Mouse (Mus musculus): Measurements from ENCODE around the gene Repin1.

- TF ChIP-seq POLR2A (IDR thresholded peaks at IDR 0.05; ENCODE audit: borderline replicate concordance, extremely low read depth, low read depth, low read length) (peak; percentile 34; the same call in 1 of the 2 replicates), CTCF (IDR thresholded peaks at IDR 0.05; ENCODE audit: insufficient read depth, low read length) (no peak)
Observed at GRCm38 (mm10) chr6:48555104-48555890, 38.4 kb upstream of the Repin1 start.

Data from lung, adult 2 months (tissue).